Mouse (Mus musculus) kidney, postnatal 0 days (tissue): ENCODE results near the gene Fam49a. TPM values are rescaled to one million over a fixed set of nuclear protein-coding genes. Genes with fewer than 3 reads are reported as not detected.
"Not testable (repeated sequence)": the region's sequence is repeated elsewhere in the genome, so short reads cannot be mapped to it uniquely, and the experiment has no call there.

Experiments
- ATAC-seq: fragments of 200-750 bp; cut with Nextera tagmentation; replicated peaks from 2 replicates; pipeline ENCODE4 v1.8.0; 2017; ENCODE audit warnings: low read depth, moderate number of reproducible peaks, moderate TSS enrichment, moderate library complexity; ENCODE audit not compliant: low FRiP score
- DNase-seq: peaks from one replicate; pipeline ENCODE4 v3.0.0-alpha.2; 2016; ENCODE audit warnings: low spot score
- H3K27ac ChIP-seq: fragments of 300-500 bp; sonication (generic); 2 replicates; pipeline ENCODE4 v1.5.1; 2014; ENCODE audit warnings: mild to moderate bottlenecking
- H3K27me3 ChIP-seq: fragments of 300-500 bp; sonication (generic); 2 replicates; pipeline ENCODE4 v1.6.1; 2014; ENCODE audit warnings: low read length, mixed read lengths; ENCODE audit not compliant: insufficient read depth
- H3K36me3 ChIP-seq: fragments of 300-500 bp; sonication (generic); 2 replicates; pipeline ENCODE4 v1.6.1; 2014; ENCODE audit warnings: low read length, mixed read lengths; ENCODE audit not compliant: insufficient read depth
- H3K4me1 ChIP-seq: fragments of 300-500 bp; sonication (generic); replicated peaks from 2 replicates; pipeline ENCODE4 v1.6.1; 2014; ENCODE audit warnings: antibody characterized with exemption, low read length, mixed read lengths; ENCODE audit not compliant: insufficient read depth
- H3K4me2 ChIP-seq: fragments of 300-500 bp; sonication (generic); 2 replicates; pipeline ENCODE4 v1.6.1; 2014; ENCODE audit warnings: mild to moderate bottlenecking, low read length, moderate library complexity, mixed read lengths
- H3K4me3 ChIP-seq: fragments of 300-500 bp; sonication (generic); replicated peaks from 2 replicates; pipeline ENCODE4 v1.5.1; 2014; ENCODE audit warnings: low read depth, low read length
- H3K9ac ChIP-seq: fragments of 300-500 bp; sonication (generic); 2 replicates; pipeline ENCODE4 v1.6.1; 2014; ENCODE audit warnings: low read depth, low read length
- H3K9me3 ChIP-seq: fragments of 300-500 bp; sonication (generic); replicated peaks from 2 replicates; pipeline ENCODE4 v1.6.1; 2016; ENCODE audit warnings: low read length, inconsistent platforms, mixed read lengths
- CTCF ChIP-seq: IDR thresholded peaks from 2 replicates; pipeline ENCODE4 v1.5.1; 2016; ENCODE audit warnings: antibody characterized with exemption, low read depth, mild to moderate bottlenecking, moderate library complexity
- WGBS: fragments of 180-500 bp; shearing (Covaris S2); extraction: QIAGEN DNeasy Blood & Tissue Kit; methylation state at CpG from one replicate; pipeline ENCODE4 v1.1.7; 2014; 5-methylcytosine and 5-hydroxymethylcytosine counted together
- polyA plus RNA-seq: library from polyadenylated mRNA; unstranded; fragments of >200 nt; fragmentation: Nextera tagmentation; extraction: Ambion mirVana; gene quantifications from 2 replicates; pipeline ENCODE4 v1.2.1, GENCODE M21; 2015

Gene Fam49a
- polyA plus RNA-seq, 1 experiment from 2014 or later: 5.6 TPM

DNA sequence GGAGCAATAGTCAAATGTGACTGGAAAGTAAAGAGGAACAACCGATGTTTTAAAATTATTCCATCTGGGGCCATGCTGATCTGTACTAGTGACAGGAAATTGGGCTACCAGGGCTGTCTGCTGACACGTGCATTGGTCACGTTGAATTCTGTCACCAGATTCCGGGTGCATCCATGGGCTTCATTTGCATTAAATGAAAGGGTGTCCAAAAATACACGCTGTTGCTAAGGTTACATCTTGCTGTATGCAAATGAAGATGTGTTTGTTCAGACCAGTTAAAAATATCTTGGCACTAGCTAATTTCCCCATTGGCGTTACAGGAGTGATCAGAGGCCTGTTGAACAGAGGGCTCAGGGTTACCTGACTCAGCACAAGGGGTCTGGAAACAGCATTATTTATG is 36.2 kb upstream of the Fam49a start:
- Histone ChIP-seq H3K4me3 (no peak overlapping the region), H3K27me3 (no peaks in the 10 kb centered on the region), H3K27ac (no peak overlapping the region), H3K36me3 (no peaks in the 10 kb centered on the region), H3K4me2 (no peak overlapping the region), H3K9ac (no peak overlapping the region), H3K9me3 (no peaks in the 10 kb centered on the region), H3K4me1 (no peaks in the 10 kb centered on the region)
- ATAC-seq (no peak), DNase-seq (no peak)
- TF ChIP-seq CTCF: no peak
- 83% methylated on average over 6 of the region's 6 CpGs for WGBS

DNA sequence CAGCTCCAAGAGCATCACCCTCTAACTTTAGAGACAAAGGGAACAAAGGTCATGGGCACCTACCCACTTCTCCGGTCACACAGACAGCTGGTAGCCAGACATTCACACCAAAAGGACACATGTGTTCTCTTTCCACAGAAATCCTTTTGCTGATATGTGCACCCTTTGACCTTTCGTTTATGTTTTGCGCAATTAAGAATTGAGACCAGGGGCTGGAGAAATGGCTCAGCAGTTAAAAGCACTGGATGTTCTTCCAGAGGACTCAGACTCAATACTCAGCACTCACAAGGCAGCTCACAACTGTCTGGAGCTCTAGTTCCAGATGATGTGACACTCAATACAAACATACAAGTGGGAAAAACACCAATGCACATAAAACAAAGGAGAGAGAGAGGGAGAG is 34.3 kb upstream of the Fam49a start:
- Histone ChIP-seq H3K9me3 (no peaks in the 10 kb centered on the region), H3K4me3 (no peak overlapping the region), H3K4me1 (no peaks in the 10 kb centered on the region), H3K36me3 (no peaks in the 10 kb centered on the region), H3K27ac (no peak overlapping the region), H3K9ac (no peak overlapping the region), H3K4me2 (no peak overlapping the region), H3K27me3 (no peaks in the 10 kb centered on the region)
- TF ChIP-seq CTCF: no peak
- WGBS: 86% methylated on average over 3 of the region's 3 CpGs
- ATAC-seq (no peak), DNase-seq (no peak)

DNA sequence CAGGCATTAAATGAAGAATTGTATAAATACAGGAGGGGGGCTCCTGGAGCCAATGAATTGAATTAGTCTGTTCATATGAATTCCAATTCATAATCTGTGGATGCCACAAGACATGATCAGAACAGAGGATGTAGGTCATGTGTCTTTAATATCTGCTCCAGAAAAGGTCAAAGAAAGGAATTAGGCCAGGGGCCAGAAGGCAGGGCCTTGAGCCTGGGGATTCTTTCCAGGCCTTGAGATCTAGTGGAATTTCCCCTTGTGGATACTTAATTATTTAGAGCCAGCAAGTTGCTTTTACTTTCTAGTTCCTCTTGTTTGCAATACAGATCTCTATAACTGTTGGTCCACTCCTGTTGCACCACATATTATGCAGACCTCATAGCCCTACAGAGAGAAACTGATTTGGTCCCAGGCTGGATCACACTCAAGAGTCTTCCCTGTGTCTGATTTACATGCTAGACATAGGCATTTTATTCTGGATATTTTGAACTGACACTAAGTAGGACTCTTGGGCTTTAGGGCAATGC is 31.8 kb upstream of the Fam49a start:
- DNase-seq: no peak

GRCm38 (mm10) chr12:12232097-12232496 is 29.8 kb upstream of the Fam49a start:
- TF ChIP-seq CTCF: no peak
- WGBS: 85% methylated on average over 4 of the region's 4 CpGs
- DNase-seq (no peak), ATAC-seq (no peak)
- H3K4me2 ChIP-seq: no peak overlapping the region
- no peak overlapping the region for H3K9ac ChIP-seq
- no peaks in the 10 kb centered on the region for H3K4me1 ChIP-seq
- no peaks in the 10 kb centered on the region for H3K27me3 ChIP-seq
- no peak overlapping the region for H3K27ac ChIP-seq
- H3K4me3 ChIP-seq: no peak overlapping the region
- H3K9me3 ChIP-seq: no peaks in the 10 kb centered on the region
- no peaks in the 10 kb centered on the region for H3K36me3 ChIP-seq

More for the DNA sequence above, 31.8 kb upstream of the Fam49a start:
- H3K27ac ChIP-seq: no peak overlapping the region
- no peak for ATAC-seq
- no peaks in the 10 kb centered on the region for H3K9me3 ChIP-seq
- no peak overlapping the region for H3K9ac ChIP-seq
- TF ChIP-seq CTCF: no peak
- no peaks in the 10 kb centered on the region for H3K36me3 ChIP-seq
- no peak overlapping the region for H3K4me2 ChIP-seq
- no peaks in the 10 kb centered on the region for H3K4me1 ChIP-seq
- no peak overlapping the region for H3K4me3 ChIP-seq
- H3K27me3 ChIP-seq: no peaks in the 10 kb centered on the region

DNA sequence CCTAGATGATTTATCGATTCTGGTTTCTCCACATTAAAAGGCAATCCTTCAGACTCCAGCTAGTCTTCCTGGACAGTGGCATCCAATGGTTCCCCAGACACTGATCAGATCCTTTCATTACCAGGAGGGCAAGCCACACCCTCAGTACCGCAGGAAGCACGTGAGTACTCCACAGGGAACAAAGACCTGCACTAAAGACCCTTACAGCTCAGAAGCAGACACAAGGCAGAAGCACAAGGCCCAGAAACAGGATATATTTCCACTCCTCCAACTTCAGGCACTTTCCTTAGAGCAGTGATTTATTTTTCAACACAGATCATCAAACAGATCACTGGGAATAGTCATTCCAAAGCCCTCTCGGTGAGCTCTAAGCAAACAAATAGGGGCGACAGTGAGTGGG is 25.0 kb upstream of the Fam49a start:
- no peak overlapping the region for H3K4me3 ChIP-seq
- H3K27ac ChIP-seq: no peak overlapping the region
- no peaks in the 10 kb centered on the region for H3K9me3 ChIP-seq
- H3K9ac ChIP-seq: no peak overlapping the region
- H3K4me1 ChIP-seq: no peaks in the 10 kb centered on the region
- no peak for TF ChIP-seq CTCF
- no peak overlapping the region for H3K4me2 ChIP-seq
- no peak for ATAC-seq
- no peaks in the 10 kb centered on the region for H3K27me3 ChIP-seq
- H3K36me3 ChIP-seq: no peaks in the 10 kb centered on the region
- 24% methylated on average over 5 of the region's 5 CpGs for WGBS
- peak; percentile 56 for DNase-seq

DNA sequence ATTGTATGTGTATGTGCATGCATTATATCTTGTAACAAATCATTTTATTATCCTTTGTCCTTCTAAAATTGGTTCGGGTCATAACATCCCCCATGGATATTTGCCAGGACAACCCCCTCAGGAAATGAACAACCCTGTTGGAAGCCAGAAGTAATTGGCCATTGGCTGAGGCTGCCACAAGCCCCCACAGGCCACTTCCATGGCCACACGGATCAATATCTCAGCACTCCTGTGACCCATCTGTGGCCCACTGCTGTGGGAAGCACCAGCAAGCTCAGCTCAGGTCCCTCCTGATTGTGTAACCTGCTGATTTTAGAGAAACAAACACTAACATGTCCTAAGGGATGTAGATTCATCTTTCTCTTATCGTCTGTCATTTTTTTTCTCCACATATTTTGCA is 22.4 kb upstream of the Fam49a start:
- no peak overlapping the region for H3K27ac ChIP-seq
- TF ChIP-seq CTCF: no peak
- ATAC-seq (no peak), DNase-seq (no peak)
- H3K4me1 ChIP-seq: no peaks in the 10 kb centered on the region
- H3K36me3 ChIP-seq: no peaks in the 10 kb centered on the region
- H3K4me3 ChIP-seq: no peak overlapping the region
- no peak overlapping the region for H3K4me2 ChIP-seq
- H3K9ac ChIP-seq: no peak overlapping the region
- no peaks in the 10 kb centered on the region for H3K9me3 ChIP-seq
- WGBS: 61% methylated on average over 3 of the region's 3 CpGs
- no peaks in the 10 kb centered on the region for H3K27me3 ChIP-seq

- no peaks in the 10 kb centered on the region for H3K27me3 ChIP-seq
- no peak overlapping the region for H3K4me2 ChIP-seq
- H3K36me3 ChIP-seq: no peaks in the 10 kb centered on the region
- no peak overlapping the region for H3K27ac ChIP-seq
- 66% methylated on average over 3 of the region's 3 CpGs for WGBS
- DNase-seq (no peak), ATAC-seq (no peak)
- H3K9me3 ChIP-seq: no peaks in the 10 kb centered on the region
- no peak overlapping the region for H3K4me3 ChIP-seq
- TF ChIP-seq CTCF: no peak
- no peak overlapping the region for H3K9ac ChIP-seq
- H3K4me1 ChIP-seq: no peaks in the 10 kb centered on the region
Measured at GRCm38 (mm10) chr12:12243148-12243547, 18.8 kb upstream of the Fam49a start.

- 84% methylated on average over 4 of the region's 4 CpGs for WGBS
- ATAC-seq, H3K36me3 ChIP-seq, H3K27me3 ChIP-seq, H3K27ac ChIP-seq, H3K9ac ChIP-seq, DNase-seq, H3K9me3 ChIP-seq, H3K4me2 ChIP-seq, H3K4me3 ChIP-seq, H3K4me1 ChIP-seq: not testable (repeated sequence)
Measured at GRCm38 (mm10) chr12:12247023-12247422, 14.9 kb upstream of the Fam49a start.
